Mouse (Mus musculus) left cerebral cortex, postnatal 10 days (tissue): ENCODE measurements at regions not wholly inside any gene's neighbourhood (a gene's known extent, or its start where the extent isn't known, plus 50 kb on each side); places are given as distances from the start of the nearest gene placed in this dataset.

ENCODE experiments used
- DNase-seq, 2 experiments: peaks; one replicate each; pipeline ENCODE4 v3.0.0; 2021 to 2022; ENCODE audit warnings: low spot score in 2 of 2, mixed read lengths in 1 of 2; ENCODE audit errors: extremely low spot score in 1 of 2
- intact Hi-C: fragments of 180-260 bp; cut with DNase I; formaldehyde crosslinking; loops from one replicate; pipeline ENCODE4 v1.15.1; 2025

- no peak for DNase-seq
Observed at GRCm38 (mm10) chrX:158808526-158809144, 401.5 kb upstream of the Rps6ka3 start.

GRCm38 (mm10) chrX:158813811-158814210, 396.3 kb upstream of the Rps6ka3 start:
- DNase-seq: no peak
- intact Hi-C loops: no loop called here

More at GRCm38 (mm10) chrX:158808526-158809144, 401.5 kb upstream of the Rps6ka3 start:
- intact Hi-C loops: no loop called here

GRCm38 (mm10) chrX:158837546-158837945, 372.6 kb upstream of the Rps6ka3 start:
- no peak for DNase-seq
- intact Hi-C loops: no loop called here

- peak in 1 of 2 experiments; percentile 51 for DNase-seq
- intact Hi-C loops: loop anchor here (10.0 kb wide), 2 partner anchors 108 to 238 kb away; no protein-coding TSS in a partner anchor
Observed at GRCm38 (mm10) chrX:158852308-158852707, 357.8 kb upstream of the Rps6ka3 start.
